Mouse (Mus musculus) urinary bladder, postnatal 14 days (tissue): Measurements from ENCODE around the gene Twf2.
A peak's percentile ranks its signal among the peaks of the same experiment; 100 is the strongest.
"Not testable (repeated sequence)": the region's sequence is repeated elsewhere in the genome, so short reads cannot be mapped to it uniquely, and the experiment has no call there.

Source experiments
- DNase-seq: peaks from one replicate; pipeline ENCODE4 v3.0.0; 2021; ENCODE audit warnings: low spot score

Twf2 gene

GRCm38 (mm10) chr9:106202819-106203636 lies at the start of gene Twf2:
Gene Twf2 (plus strand): TSS chr9:106203108.
- DNase-seq = peak; percentile 91

GRCm38 (mm10) chr9:106154106-106154505 lies 48.8 kb upstream of the Twf2 start:
- peak; percentile 18 for DNase-seq

GRCm38 (mm10) chr9:106156419-106156818 lies 46.5 kb upstream of the Twf2 start:
- DNase-seq = peak; percentile 40

GRCm38 (mm10) chr9:106156921-106157622 lies 45.8 kb upstream of the Twf2 start:
- no peak for DNase-seq

- DNase-seq = no peak
Observed at GRCm38 (mm10) chr9:106157623-106157925, 45.3 kb upstream of the Twf2 start.

- DNase-seq = no peak
Observed at GRCm38 (mm10) chr9:106158037-106158491, 44.8 kb upstream of the Twf2 start, which contains the start of gene Glyctk. Gene Glyctk (minus strand): TSS chr9:106158138.

- DNase-seq = no peak
Observed at GRCm38 (mm10) chr9:106159237-106159636, 43.7 kb upstream of the Twf2 start.

- DNase-seq = peak; percentile 98
Observed at GRCm38 (mm10) chr9:106159784-106160301, 43.1 kb upstream of the Twf2 start.

GRCm38 (mm10) chr9:106160426-106160825 lies 42.5 kb upstream of the Twf2 start:
- no peak for DNase-seq

GRCm38 (mm10) chr9:106166709-106167108 lies 36.2 kb upstream of the Twf2 start:
- DNase-seq = no peak

GRCm38 (mm10) chr9:106167241-106167640 lies 35.7 kb upstream of the Twf2 start:
- DNase-seq = no peak

GRCm38 (mm10) chr9:106167703-106168102 lies 35.2 kb upstream of the Twf2 start:
- DNase-seq = no peak

GRCm38 (mm10) chr9:106169006-106169405 lies 33.9 kb upstream of the Twf2 start:
- DNase-seq = not testable (repeated sequence)

- no peak for DNase-seq
Observed at GRCm38 (mm10) chr9:106169917-106170316, 33.0 kb upstream of the Twf2 start.

GRCm38 (mm10) chr9:106170556-106171345 lies 32.2 kb upstream of the Twf2 start, which contains the start of gene Wdr82:
Gene Wdr82 (plus strand): TSS chr9:106170928.
- peak; percentile 91 for DNase-seq

- peak; percentile 67 for DNase-seq
Observed at GRCm38 (mm10) chr9:106171346-106172158, 31.4 kb upstream of the Twf2 start.

GRCm38 (mm10) chr9:106172527-106172926 lies 30.4 kb upstream of the Twf2 start:
- DNase-seq = no peak

GRCm38 (mm10) chr9:106173363-106173762 lies 29.5 kb upstream of the Twf2 start:
- no peak for DNase-seq

- no peak for DNase-seq
Observed at GRCm38 (mm10) chr9:106175552-106176200, 27.2 kb upstream of the Twf2 start.

- DNase-seq = no peak
Observed at GRCm38 (mm10) chr9:106176769-106177168, 26.1 kb upstream of the Twf2 start.

- no peak for DNase-seq
Observed at GRCm38 (mm10) chr9:106177799-106178198, 25.1 kb upstream of the Twf2 start.
